Mouse (Mus musculus) thymus, postnatal 25 days (tissue): ENCODE measurements around the gene Gm9964.
A peak's percentile ranks its signal among the peaks of the same experiment; 100 is the strongest.
"Not testable (repeated sequence)": the region's sequence is repeated elsewhere in the genome, so short reads cannot be mapped to it uniquely, and the experiment has no call there.

Experiments
- DNase-seq: peaks from one replicate; pipeline ENCODE4 v3.0.0; 2022

Gm9964 gene

GRCm38 (mm10) chr11:79296856-79297491, at the start of gene Gm9964:
Gm9964 (minus strand) TSS chr11:79296906.
- DNase-seq = no peak

DNA sequence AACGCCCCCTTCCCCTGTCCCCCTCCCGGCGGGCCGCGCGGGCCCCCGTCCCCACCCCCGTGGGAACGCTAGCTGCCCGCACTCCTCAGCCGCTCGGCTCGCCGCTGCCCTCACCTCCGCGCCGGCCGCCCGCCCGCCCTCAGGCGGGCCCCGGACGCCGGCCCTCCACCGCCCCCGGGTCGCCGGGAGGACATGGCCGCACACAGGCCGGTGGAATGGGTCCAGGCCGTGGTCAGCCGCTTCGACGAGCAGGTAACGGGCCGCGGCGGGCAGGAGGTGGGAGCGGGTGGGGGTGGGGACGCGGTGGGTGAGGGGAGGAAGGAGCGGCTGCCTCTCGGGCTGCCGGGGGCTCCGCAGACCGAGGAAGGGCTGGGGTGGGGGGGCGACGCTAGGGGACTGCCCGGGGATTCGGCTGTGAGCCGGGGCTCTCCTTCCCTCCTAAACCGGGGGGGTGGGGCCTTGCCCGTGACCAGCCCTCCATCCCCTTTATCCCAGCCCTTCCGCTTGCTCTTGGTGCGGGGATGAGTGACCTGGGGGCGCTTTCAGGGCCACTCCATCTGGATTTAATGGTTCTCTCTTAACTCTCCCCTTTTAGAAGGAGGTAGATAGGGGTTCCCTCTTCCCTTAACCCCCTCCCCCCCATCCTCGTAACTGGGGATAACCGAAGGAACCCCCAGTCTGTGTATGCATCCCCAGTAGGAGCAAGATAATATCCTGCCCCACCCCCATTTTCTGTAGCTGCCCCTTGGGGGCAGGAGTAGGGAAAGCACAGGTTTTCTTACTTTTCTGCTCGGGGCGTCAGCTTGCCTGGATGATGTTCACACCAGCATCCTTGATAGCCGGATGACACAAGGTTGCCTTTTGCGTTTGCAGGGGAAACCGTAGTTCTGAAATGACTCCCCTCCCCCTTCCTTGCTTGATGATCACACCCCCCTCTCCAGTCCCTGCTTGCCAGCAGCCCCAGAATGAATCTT, 43.4 kb upstream of the Gm9964 start:
- peak; percentile 15 for DNase-seq

DNA sequence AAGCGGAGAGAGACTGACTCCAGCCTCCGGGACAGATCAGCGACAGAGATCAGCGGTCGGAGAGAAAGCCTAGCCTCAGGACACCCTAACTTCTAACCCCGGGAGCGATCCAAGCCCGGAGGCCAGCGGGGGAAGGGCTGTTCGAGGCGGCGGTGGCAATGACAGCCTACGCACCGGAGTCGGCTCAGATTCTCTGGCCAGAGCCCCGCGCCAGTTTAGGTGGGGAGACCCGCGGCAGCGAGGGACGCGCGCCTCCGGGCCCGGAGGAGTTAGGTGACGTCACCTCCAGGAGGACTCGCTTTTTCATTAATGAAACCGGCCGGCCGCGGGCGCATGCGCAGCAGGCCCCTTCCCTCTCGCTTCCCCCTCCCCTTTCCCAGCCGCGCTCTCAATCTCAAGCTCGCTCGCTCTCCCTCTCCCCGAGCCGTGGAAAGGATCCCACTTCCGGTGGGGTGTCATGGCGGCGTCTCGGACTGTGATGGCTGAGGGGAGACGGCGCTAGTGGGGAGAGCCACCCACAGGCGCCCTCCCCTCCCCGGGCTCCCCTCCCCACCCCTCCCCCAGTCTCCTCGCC, 42.6 kb upstream of the Gm9964 start, which contains the start of gene Nf1:
Nf1 (plus strand) TSS at position 460 of the 574 bp plus-strand sequence.
- peak; percentile 83 for DNase-seq

GRCm38 (mm10) chr11:79338621-79339020, 41.9 kb upstream of the Gm9964 start:
- peak; percentile 2 for DNase-seq

- peak; percentile 50 for DNase-seq
These were observed 40.1 kb upstream of the Gm9964 start for GRCm38 (mm10) chr11:79336722-79337267.

DNA sequence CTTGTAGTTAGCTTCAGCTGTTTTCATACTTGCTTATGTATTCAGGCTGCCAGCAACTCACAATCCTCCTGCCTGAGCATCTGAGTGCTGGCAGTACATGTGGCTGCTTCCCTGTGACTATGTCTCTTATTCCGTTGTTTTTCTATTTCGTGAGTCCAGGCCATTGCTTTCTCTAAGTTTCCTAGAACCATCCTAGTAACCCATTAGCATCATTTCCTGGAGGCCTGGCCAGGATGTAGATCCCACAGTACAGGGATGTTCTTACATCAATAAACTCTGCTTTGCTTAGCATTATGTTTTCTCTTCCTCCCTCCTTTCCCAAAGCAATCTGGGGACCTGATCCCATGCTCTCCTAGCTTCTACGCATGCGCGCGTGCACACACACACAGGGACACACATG, 38.4 kb upstream of the Gm9964 start:
- no peak for DNase-seq

DNA sequence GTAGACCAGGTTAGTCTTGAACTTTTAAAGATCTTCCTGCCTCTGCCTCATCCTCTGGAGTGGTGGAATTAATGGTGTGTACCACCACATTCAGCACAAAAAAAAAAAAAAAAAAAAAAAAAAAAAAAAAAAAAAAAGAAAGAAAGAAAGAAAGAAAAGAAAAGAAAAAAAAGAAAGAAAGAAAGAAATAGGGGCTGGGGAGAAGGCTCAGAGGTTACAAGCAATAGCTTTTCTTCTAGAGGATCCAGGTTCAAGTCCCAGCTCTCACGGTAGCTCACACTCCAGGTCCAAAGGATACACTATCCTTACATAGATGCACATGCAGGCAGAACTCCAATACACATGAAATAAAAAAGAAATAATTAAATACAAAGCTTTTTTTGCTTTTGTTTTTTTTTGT, 32.9 kb upstream of the Gm9964 start:
- DNase-seq = no peak

DNA sequence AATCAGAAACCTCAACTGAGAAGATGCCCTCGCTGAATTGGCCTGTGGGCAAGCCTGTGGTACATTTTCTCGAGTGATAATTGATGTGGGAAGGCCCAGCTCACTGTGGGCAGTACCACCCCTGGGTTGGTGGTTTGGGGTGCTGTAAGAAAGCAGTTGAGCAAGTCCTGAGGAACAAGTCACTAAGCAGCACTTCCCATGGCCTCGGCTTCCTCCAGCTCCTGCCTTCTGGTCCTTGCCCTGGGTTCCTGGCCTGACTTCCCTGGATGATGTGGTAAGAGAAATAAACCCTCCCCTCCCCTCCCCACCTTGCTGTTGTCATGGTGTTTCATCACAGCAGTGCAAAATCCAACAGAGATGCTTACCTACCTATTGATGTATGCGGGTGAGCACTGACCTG, 31.4 kb upstream of the Gm9964 start:
- no peak for DNase-seq

- DNase-seq = no peak
These were observed 30.4 kb upstream of the Gm9964 start for GRCm38 (mm10) chr11:79327106-79327505.

DNA sequence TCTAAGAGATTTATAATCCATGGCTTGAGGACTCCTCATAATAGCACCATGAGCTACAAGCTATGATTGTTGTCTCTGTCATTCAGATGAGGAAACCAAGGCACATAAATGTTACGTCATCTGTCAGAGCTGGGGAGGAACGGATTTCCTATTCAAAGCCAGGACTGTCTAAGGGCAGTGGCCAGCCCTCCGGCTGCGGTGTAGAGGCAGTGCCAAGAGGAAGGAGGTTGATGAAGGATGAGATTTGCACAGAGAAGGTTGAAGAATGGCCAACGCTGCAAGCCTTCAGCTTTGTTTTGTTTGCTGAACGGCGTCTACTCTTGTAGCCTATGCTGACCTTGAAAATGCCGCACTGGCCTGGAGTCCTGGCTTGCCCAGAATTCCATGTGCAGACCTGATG, 29.0 kb upstream of the Gm9964 start:
- DNase-seq = no peak

DNA sequence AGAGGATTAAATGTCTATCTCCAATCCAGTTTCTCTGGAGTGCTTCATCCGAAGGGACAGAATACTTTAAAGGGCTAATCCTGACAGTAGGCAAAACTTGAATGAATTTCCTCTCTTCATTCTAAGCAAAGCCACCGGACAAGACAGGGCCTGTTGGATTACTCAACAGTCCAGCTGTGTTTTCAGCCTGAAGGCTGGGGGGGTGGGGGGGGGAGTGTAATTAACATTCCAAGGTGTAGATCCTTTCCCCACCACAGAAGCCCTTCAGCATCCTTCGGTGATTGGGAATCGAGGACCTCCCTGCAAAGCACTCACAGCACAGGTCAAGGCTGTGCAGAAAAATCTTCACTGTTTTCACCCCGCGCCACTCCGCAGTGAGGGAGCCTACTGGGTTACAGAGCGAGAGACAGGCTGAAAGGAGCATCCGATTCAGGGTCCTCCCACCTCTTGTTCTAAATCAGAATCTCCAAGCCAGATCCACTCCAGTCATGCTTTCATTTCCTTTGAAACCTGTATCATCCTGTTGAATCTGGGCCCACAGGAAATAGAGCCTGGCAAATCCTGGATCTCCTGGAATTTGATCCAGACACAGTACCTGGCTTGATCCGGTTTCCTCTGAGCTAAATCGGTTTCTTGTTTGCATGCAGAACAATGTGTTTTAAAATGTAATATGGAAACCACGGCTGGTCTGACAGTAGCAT, 27.4 kb upstream of the Gm9964 start:
- no peak for DNase-seq

DNA sequence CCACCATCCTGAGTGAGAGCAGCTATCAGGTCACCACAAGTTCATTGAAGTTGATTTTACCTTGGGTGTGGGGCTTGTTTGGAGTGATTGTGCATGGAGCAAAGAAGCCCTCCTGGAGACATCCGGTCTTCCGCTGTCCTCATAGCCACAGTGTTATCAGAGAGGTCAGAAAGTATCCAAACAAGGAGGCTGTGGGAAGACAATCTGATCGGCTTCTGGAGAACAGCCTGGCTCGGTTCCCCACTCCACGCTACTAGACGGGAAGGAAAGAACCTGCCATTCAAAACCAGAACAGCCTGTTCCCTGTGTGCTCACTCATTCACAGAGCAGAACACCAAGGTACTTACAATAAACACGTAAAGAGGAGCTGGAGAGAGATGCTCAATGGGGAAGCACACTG, 23.1 kb upstream of the Gm9964 start:
- DNase-seq = no peak

DNA sequence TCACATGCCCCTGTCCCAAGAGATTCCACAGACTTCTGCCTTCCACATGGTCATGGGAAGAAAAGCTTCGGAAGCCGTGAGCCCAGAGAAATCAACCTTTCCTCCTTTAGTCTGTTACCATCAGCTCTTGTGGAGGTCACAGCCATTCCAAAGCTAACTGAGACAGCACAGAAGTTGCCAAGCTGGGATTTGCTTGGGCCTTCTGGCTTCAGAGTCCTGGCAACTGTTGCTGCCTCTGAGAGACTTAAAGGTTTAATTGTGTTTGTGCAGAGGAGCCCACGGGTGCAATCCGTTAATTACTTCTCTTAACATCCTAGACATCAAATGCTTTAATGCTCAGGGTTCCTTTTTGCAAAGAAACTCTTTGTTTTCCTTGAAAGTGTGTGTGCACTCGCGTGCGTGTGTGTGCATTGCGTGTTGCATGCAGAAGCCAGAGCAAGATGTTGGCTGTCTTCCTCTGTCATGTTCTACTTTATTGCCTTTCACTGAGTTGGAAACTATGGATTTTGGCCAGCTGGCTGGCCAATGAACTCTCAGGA, 20.2 kb upstream of the Gm9964 start:
- no peak for DNase-seq

- DNase-seq = no peak
These were observed 13.8 kb upstream of the Gm9964 start for GRCm38 (mm10) chr11:79310467-79310866.

DNA sequence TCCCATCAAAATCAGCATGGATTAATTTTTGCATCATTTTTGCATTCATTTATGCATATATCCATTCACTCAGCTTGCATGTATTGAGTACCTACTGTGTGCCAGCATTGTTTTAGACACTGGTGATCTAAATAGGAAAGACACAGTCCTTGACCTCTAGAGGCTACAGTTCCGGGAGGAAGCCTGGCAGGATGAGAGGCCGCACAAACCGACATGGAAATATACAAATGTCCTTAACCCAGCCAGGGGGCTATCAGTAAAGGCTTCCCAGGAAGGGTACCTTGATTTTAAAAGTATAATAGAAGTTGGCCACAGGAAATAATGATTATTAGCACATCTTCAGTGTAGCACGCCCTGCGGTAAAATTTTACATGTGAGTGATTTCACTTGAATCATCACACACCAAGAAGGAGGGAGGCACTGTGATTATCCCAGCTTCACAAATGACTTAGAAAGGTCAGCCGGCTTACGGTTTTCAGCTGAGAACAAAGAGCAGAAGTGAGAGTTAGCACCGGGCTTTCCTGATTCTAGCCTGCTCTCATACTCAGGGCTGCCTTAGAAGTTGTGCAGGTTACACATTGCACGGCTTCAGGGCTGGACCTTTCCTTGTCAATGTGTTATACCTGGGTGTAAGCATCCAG, 11.0 kb upstream of the Gm9964 start:
- no peak for DNase-seq

DNA sequence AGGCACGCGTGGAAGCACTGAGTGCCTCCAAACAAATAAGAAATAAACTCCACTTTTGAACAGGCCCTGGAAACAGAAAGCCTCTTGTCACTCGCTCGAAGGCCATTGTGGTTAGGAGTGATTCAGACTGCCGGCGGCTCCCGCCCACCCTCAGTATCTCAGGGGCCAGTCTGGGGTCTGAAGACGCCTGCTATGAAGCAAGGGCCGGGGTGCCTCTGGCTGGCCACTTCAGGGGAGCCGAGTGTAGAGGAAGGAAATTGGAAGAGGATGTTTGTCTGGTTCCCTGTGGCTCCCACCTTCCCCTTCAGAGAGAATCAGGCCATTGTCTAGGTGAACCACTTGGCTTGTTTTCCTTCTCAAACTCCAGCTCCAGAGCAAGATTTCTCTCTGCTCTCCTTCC, 10.3 kb upstream of the Gm9964 start:
- no peak for DNase-seq

GRCm38 (mm10) chr11:79306510-79306909, 9.8 kb upstream of the Gm9964 start:
- no peak for DNase-seq

GRCm38 (mm10) chr11:79305697-79306340, 9.1 kb upstream of the Gm9964 start:
- no peak for DNase-seq

- DNase-seq = not testable (repeated sequence)
These were observed 7.5 kb upstream of the Gm9964 start for GRCm38 (mm10) chr11:79304245-79304644.

GRCm38 (mm10) chr11:79303109-79303508, 6.4 kb upstream of the Gm9964 start:
- DNase-seq = no peak

GRCm38 (mm10) chr11:79299719-79300431, 3.2 kb upstream of the Gm9964 start:
- no peak for DNase-seq
